Mouse (Mus musculus): Measurements from ENCODE around the gene Fam122b. TPM values are rescaled to one million over a fixed set of nuclear protein-coding genes. Genes with fewer than 3 reads are reported as not detected.

The Fam122b gene
- polyA plus RNA-seq, 2 experiments from 2014 or later, result 3.4 to 4.8 TPM

GRCm38 (mm10) chrX:53196392-53196791 is 73.2 kb downstream of the Fam122b start:
- no peak for ATAC-seq

Other genes with a start within 250 kb of the Fam122b start
- gene Plac1, start 29.7 kb downstream of the Fam122b start, polyA plus RNA-seq (2017; shearing (Covaris generic)), result not detected
- not detected for gene Fam122c, start 3.6 kb upstream of the Fam122b start, polyA plus RNA-seq (2017; shearing (Covaris generic))
- gene Mospd1, start 100.7 kb upstream of the Fam122b start, polyA plus RNA-seq (2017; shearing (Covaris generic)), result 10 to 100 TPM; 20.4 to 24.8 TPM
- not detected for gene Etd, start 165.1 kb upstream of the Fam122b start, polyA plus RNA-seq (2017; shearing (Covaris generic))

Data from CD4-positive, CD25-positive, alpha-beta regulatory T cell, adult 4 months (primary cell).